Mouse (Mus musculus): Measurements from ENCODE around the gene Gm8206. TPM values are rescaled to one million over a fixed set of nuclear protein-coding genes. Genes with fewer than 3 reads are reported as not detected.

The Gm8206 gene
- polyA plus RNA-seq (2012; rRNA removed) = 1.1 TPM in 2 replicates

DNA sequence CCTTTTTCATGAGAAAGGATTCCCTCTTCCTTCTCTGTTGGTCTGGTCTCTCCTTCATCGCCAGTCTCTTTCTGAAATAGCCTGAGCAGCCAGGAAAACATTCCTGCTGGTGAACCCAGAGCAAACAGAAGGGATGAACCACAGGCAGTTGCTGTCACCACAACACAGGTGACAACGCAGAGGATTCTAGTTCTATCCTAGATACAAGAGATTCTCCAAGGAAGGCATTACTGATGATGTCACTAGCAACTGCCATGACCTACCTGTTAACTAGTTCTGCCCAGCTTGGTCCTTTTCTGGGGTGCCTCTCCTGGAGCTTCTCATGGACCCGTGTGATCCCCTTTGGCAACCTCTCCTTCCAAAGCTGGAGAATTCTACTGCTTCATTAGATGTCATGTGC is at the start of gene Gm8206:
TSS of gene Gm8206 (minus strand) at position 101 of the 400 bp plus-strand sequence.

DNA sequence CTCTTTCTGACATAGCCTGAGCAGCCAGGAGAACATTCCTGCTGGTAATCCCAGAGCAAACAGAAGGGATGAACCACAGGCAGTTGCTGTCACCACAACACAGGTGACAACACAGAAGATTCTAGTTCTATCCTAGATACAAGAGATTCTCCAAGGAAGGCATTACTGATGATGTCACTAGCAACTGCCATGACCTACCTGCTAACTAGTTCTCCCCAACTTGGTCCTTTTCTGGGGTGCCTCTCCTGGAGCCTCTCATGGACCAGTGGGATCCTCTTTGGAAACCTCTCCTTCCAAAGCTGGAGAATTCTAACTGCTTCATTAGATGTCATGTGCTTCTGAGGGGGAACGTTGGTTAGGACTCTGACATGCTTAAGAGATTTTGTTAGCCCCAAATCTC is 32.0 kb upstream of the Gm8206 start, which contains the start of gene Gm3476:
TSS of gene Gm3476 (minus strand) at position 101 of the 400 bp plus-strand sequence.

GRCm38 (mm10) chr14:6108272-6108925 is 14.7 kb upstream of the Gm8206 start, which contains the start of gene Gm3468:
Gene Gm3468 (minus strand): TSS chr14:6108665.

GRCm38 (mm10) chr14:6058167-6058566 is 35.6 kb downstream of the Gm8206 start, which contains the start of gene Gm6337:
Gene Gm6337 (minus strand): TSS chr14:6058267.

GRCm38 (mm10) chr14:5979037-5979436 is 114.7 kb downstream of the Gm8206 start, which contains the start of gene Gm3453:
Gene Gm3453 (minus strand): TSS chr14:5979137.

Other genes starting within 250 kb of the Gm8206 start
- 0.07 and 0.16 TPM in 2 replicates for gene Gm8237, start 213.6 kb downstream of the Gm8206 start, polyA plus RNA-seq (2012; rRNA removed)
- gene Gm3248, start 132.2 kb downstream of the Gm8206 start, polyA plus RNA-seq (2012; rRNA removed) = 0.26 and 0.80 TPM in 2 replicates
- not detected in 2 replicates for gene Gm3453, start 114.8 kb downstream of the Gm8206 start, polyA plus RNA-seq (2012; rRNA removed)
- not detected in 2 replicates for gene Gm6337, start 35.7 kb downstream of the Gm8206 start, polyA plus RNA-seq (2012; rRNA removed)
- 3.0 and 6.8 TPM in 2 replicates for gene Gm3468, start 14.7 kb upstream of the Gm8206 start, polyA plus RNA-seq (2012; rRNA removed)
- not detected in 2 replicates for gene Gm3476, start 31.9 kb upstream of the Gm8206 start, polyA plus RNA-seq (2012; rRNA removed)
- not detected in 2 replicates for gene Gm21560, start 125.3 kb upstream of the Gm8206 start, polyA plus RNA-seq (2012; rRNA removed)
- gene Gm3411, start 193.3 kb upstream of the Gm8206 start, polyA plus RNA-seq (2012; rRNA removed) = 0.83 and 1.4 TPM in 2 replicates
- not detected in 2 replicates for gene Gm21103, start 210.9 kb upstream of the Gm8206 start, polyA plus RNA-seq (2012; rRNA removed)
- not detected in 2 replicates for gene Gm3618, start 249.7 kb upstream of the Gm8206 start, polyA plus RNA-seq (2012; rRNA removed)

Measured in central nervous system, embryonic 11.5 days (tissue).